Mouse (Mus musculus): ENCODE results near the gene Psma5. TPM values are rescaled to one million over a fixed set of nuclear protein-coding genes. Genes with fewer than 3 reads are reported as not detected.
A peak's percentile ranks its signal among the peaks of the same experiment; 100 is the strongest.

Psma5 gene
- 249 and 278 TPM in 2 replicates for polyA plus RNA-seq (2015; fragmentation: Nextera tagmentation; extraction: Ambion mirVana)

GRCm38 (mm10) chr3:108256719-108257637, at the start of gene Psma5:
Gene Psma5, plus strand, starts transcription at chr3:108256926.
- WGBS, result under 1% methylated on average over 76 of the region's 79 CpGs
- Histone ChIP-seq H3K9me3 (ENCODE audit: control insufficient read depth, low read length) (no peaks in the 10 kb centered on the region), H3K4me3 (ENCODE audit: low read length) (peak within 1 kb of the TSS; percentile 97), H3K4me1 (ENCODE audit: control insufficient read depth, insufficient read depth, low read length) (peaks cover 8% of the 10 kb centered on the region), H3K27me3 (replicated peaks; ENCODE audit: control insufficient read depth, insufficient read depth, low read length) (no peaks in the 10 kb centered on the region), H3K36me3 (ENCODE audit: control insufficient read depth, insufficient read depth, low read length) (no peaks in the 10 kb centered on the region), H3K27ac (ENCODE audit: low read length) (peak within 1 kb of the TSS; percentile 68), H3K9ac (ENCODE audit: low read depth, low read length) (peak within 1 kb of the TSS; percentile 93), H3K4me2 (ENCODE audit: low read depth, low read length) (peak within 1 kb of the TSS; percentile 81)
- peak; percentile 99 for ATAC-seq

GRCm38 (mm10) chr3:108209001-108209400, 47.7 kb upstream of the Psma5 start:
- no peak for ATAC-seq
- WGBS, result 65% methylated on average over 3 of the region's 3 CpGs
- peaks cover 11% of the 10 kb centered on the region; the same call in 1 of the 2 replicates for H3K36me3 ChIP-seq (ENCODE audit: control insufficient read depth, insufficient read depth, low read length)
- no peaks in the 10 kb centered on the region for H3K9me3 ChIP-seq (ENCODE audit: control insufficient read depth, low read length)
- peak overlapping the region; percentile 65 for H3K4me3 ChIP-seq (ENCODE audit: low read length)
- peak overlapping the region; percentile 80 for H3K4me2 ChIP-seq (ENCODE audit: low read depth, low read length)
- no peaks in the 10 kb centered on the region for H3K27me3 ChIP-seq (replicated peaks; ENCODE audit: control insufficient read depth, insufficient read depth, low read length)
- peaks cover 18% of the 10 kb centered on the region for H3K4me1 ChIP-seq (ENCODE audit: control insufficient read depth, insufficient read depth, low read length)
- H3K27ac ChIP-seq (ENCODE audit: low read length), result no peak overlapping the region
- H3K9ac ChIP-seq (ENCODE audit: low read depth, low read length), result peak overlapping the region; percentile 78

- WGBS, result 5% methylated on average over 8 of the region's 8 CpGs
- H3K27ac ChIP-seq (ENCODE audit: low read length), result no peak overlapping the region
These were observed 47.2 kb upstream of the Psma5 start for GRCm38 (mm10) chr3:108209536-108209935.

GRCm38 (mm10) chr3:108209946-108210770, 46.6 kb upstream of the Psma5 start:
- Histone ChIP-seq H3K4me3 (ENCODE audit: low read length) (peak overlapping the region; percentile 65), H3K9ac (ENCODE audit: low read depth, low read length) (peak overlapping the region; percentile 78), H3K27ac (ENCODE audit: low read length) (peak overlapping the region; percentile 80), H3K4me2 (ENCODE audit: low read depth, low read length) (peak overlapping the region; percentile 89), H3K36me3 (ENCODE audit: control insufficient read depth, insufficient read depth, low read length) (peaks cover 6% of the 10 kb centered on the region; the same call in 1 of the 2 replicates), H3K9me3 (ENCODE audit: control insufficient read depth, low read length) (no peaks in the 10 kb centered on the region), H3K27me3 (replicated peaks; ENCODE audit: control insufficient read depth, insufficient read depth, low read length) (no peaks in the 10 kb centered on the region), H3K4me1 (ENCODE audit: control insufficient read depth, insufficient read depth, low read length) (peaks cover 18% of the 10 kb centered on the region)
- ATAC-seq, result peak; percentile 95
- under 1% methylated on average over 58 of the region's 72 CpGs for WGBS

More at GRCm38 (mm10) chr3:108209536-108209935, 47.2 kb upstream of the Psma5 start:
- no peaks in the 10 kb centered on the region for H3K9me3 ChIP-seq (ENCODE audit: control insufficient read depth, low read length)
- no peaks in the 10 kb centered on the region for H3K27me3 ChIP-seq (replicated peaks; ENCODE audit: control insufficient read depth, insufficient read depth, low read length)
- peak overlapping the region; percentile 80 for H3K4me2 ChIP-seq (ENCODE audit: low read depth, low read length)
- peaks cover 8% of the 10 kb centered on the region; the same call in 1 of the 2 replicates for H3K36me3 ChIP-seq (ENCODE audit: control insufficient read depth, insufficient read depth, low read length)
- peaks cover 18% of the 10 kb centered on the region for H3K4me1 ChIP-seq (ENCODE audit: control insufficient read depth, insufficient read depth, low read length)
- peak overlapping the region; percentile 65 for H3K4me3 ChIP-seq (ENCODE audit: low read length)
- H3K9ac ChIP-seq (ENCODE audit: low read depth, low read length), result peak overlapping the region; percentile 78
- ATAC-seq, result peak; percentile 1; the same call in 1 of the 2 replicates

GRCm38 (mm10) chr3:108210771-108211139, 46.0 kb upstream of the Psma5 start, which contains the start of gene Atxn7l2:
Gene Atxn7l2, minus strand, starts transcription at chr3:108210934.
- WGBS, result under 1% methylated on average over 14 of the region's 14 CpGs
- peaks cover 2% of the 10 kb centered on the region; the same call in 1 of the 2 replicates for H3K36me3 ChIP-seq (ENCODE audit: control insufficient read depth, insufficient read depth, low read length)
- no peaks in the 10 kb centered on the region for H3K27me3 ChIP-seq (replicated peaks; ENCODE audit: control insufficient read depth, insufficient read depth, low read length)
- peak within 1 kb of the TSS; percentile 89 for H3K4me2 ChIP-seq (ENCODE audit: low read depth, low read length)
- no peaks in the 10 kb centered on the region for H3K9me3 ChIP-seq (ENCODE audit: control insufficient read depth, low read length)
- peak within 1 kb of the TSS; percentile 78 for H3K9ac ChIP-seq (ENCODE audit: low read depth, low read length)
- peak within 1 kb of the TSS; percentile 80 for H3K27ac ChIP-seq (ENCODE audit: low read length)
- peaks cover 18% of the 10 kb centered on the region for H3K4me1 ChIP-seq (ENCODE audit: control insufficient read depth, insufficient read depth, low read length)
- peak within 1 kb of the TSS; percentile 65 for H3K4me3 ChIP-seq (ENCODE audit: low read length)
- peak; percentile 76 for ATAC-seq

GRCm38 (mm10) chr3:108211845-108212244, 44.9 kb upstream of the Psma5 start:
- Histone ChIP-seq H3K9me3 (ENCODE audit: control insufficient read depth, low read length) (no peaks in the 10 kb centered on the region), H3K4me1 (ENCODE audit: control insufficient read depth, insufficient read depth, low read length) (peaks cover 12% of the 10 kb centered on the region)
- 80% methylated on average over 6 of the region's 6 CpGs for WGBS

GRCm38 (mm10) chr3:108212406-108212805, 44.3 kb upstream of the Psma5 start:
- H3K27me3 ChIP-seq (replicated peaks; ENCODE audit: control insufficient read depth, insufficient read depth, low read length), result no peaks in the 10 kb centered on the region
- H3K4me3 ChIP-seq (ENCODE audit: low read length), result no peak overlapping the region
- no peak overlapping the region for H3K27ac ChIP-seq (ENCODE audit: low read length)
- H3K4me2 ChIP-seq (ENCODE audit: low read depth, low read length), result no peak overlapping the region
- no peaks in the 10 kb centered on the region for H3K9me3 ChIP-seq (ENCODE audit: control insufficient read depth, low read length)
- 75% methylated on average over 8 of the region's 8 CpGs for WGBS
- H3K4me1 ChIP-seq (ENCODE audit: control insufficient read depth, insufficient read depth, low read length), result peaks cover 9% of the 10 kb centered on the region
- no peak for ATAC-seq
- no peak overlapping the region for H3K9ac ChIP-seq (ENCODE audit: low read depth, low read length)
- no peaks in the 10 kb centered on the region for H3K36me3 ChIP-seq (ENCODE audit: control insufficient read depth, insufficient read depth, low read length)

More at GRCm38 (mm10) chr3:108211845-108212244, 44.9 kb upstream of the Psma5 start:
- H3K27ac ChIP-seq (ENCODE audit: low read length), result no peak overlapping the region
- H3K9ac ChIP-seq (ENCODE audit: low read depth, low read length), result no peak overlapping the region
- no peaks in the 10 kb centered on the region for H3K36me3 ChIP-seq (ENCODE audit: control insufficient read depth, insufficient read depth, low read length)
- no peak overlapping the region for H3K4me3 ChIP-seq (ENCODE audit: low read length)
- no peak for ATAC-seq
- H3K4me2 ChIP-seq (ENCODE audit: low read depth, low read length), result no peak overlapping the region
- no peaks in the 10 kb centered on the region for H3K27me3 ChIP-seq (replicated peaks; ENCODE audit: control insufficient read depth, insufficient read depth, low read length)

- WGBS, result 14% methylated on average over 5 of the region's 5 CpGs
- no peaks in the 10 kb centered on the region for H3K27me3 ChIP-seq (replicated peaks; ENCODE audit: control insufficient read depth, insufficient read depth, low read length)
- ATAC-seq, result no peak
- H3K4me2 ChIP-seq (ENCODE audit: low read depth, low read length), result no peak overlapping the region
- no peak overlapping the region for H3K4me3 ChIP-seq (ENCODE audit: low read length)
- no peaks in the 10 kb centered on the region for H3K9me3 ChIP-seq (ENCODE audit: control insufficient read depth, low read length)
- H3K4me1 ChIP-seq (ENCODE audit: control insufficient read depth, insufficient read depth, low read length), result no peaks in the 10 kb centered on the region
- no peaks in the 10 kb centered on the region for H3K36me3 ChIP-seq (ENCODE audit: control insufficient read depth, insufficient read depth, low read length)
- no peak overlapping the region for H3K9ac ChIP-seq (ENCODE audit: low read depth, low read length)
- no peak overlapping the region for H3K27ac ChIP-seq (ENCODE audit: low read length)
These were observed 42.0 kb upstream of the Psma5 start for GRCm38 (mm10) chr3:108214734-108215133.

GRCm38 (mm10) chr3:108220661-108221060, 36.1 kb upstream of the Psma5 start:
- WGBS, result 83% methylated on average over 3 of the region's 3 CpGs
- H3K4me3 ChIP-seq (ENCODE audit: low read length), result no peak overlapping the region
- no peak overlapping the region for H3K27ac ChIP-seq (ENCODE audit: low read length)
- peaks cover 7% of the 10 kb centered on the region for H3K27me3 ChIP-seq (replicated peaks; ENCODE audit: control insufficient read depth, insufficient read depth, low read length)
- no peak overlapping the region for H3K4me2 ChIP-seq (ENCODE audit: low read depth, low read length)
- no peaks in the 10 kb centered on the region for H3K9me3 ChIP-seq (ENCODE audit: control insufficient read depth, low read length)
- H3K36me3 ChIP-seq (ENCODE audit: control insufficient read depth, insufficient read depth, low read length), result no peaks in the 10 kb centered on the region
- H3K4me1 ChIP-seq (ENCODE audit: control insufficient read depth, insufficient read depth, low read length), result peaks cover under 1% of the 10 kb centered on the region; the same call in 1 of the 2 replicates
- H3K9ac ChIP-seq (ENCODE audit: low read depth, low read length), result no peak overlapping the region
- no peak for ATAC-seq

Measured in intestine, embryonic 16.5 days (tissue).